Mouse (Mus musculus): Measurements from ENCODE around the gene Gga1. TPM values are rescaled to one million over a fixed set of nuclear protein-coding genes. Genes with fewer than 3 reads are reported as not detected.
"Not testable (repeated sequence)": the region's sequence is repeated elsewhere in the genome, so short reads cannot be mapped to it uniquely, and the experiment has no call there.

The Gga1 gene
- polyA plus RNA-seq, 1 experiment: 56.5 TPM

DNA sequence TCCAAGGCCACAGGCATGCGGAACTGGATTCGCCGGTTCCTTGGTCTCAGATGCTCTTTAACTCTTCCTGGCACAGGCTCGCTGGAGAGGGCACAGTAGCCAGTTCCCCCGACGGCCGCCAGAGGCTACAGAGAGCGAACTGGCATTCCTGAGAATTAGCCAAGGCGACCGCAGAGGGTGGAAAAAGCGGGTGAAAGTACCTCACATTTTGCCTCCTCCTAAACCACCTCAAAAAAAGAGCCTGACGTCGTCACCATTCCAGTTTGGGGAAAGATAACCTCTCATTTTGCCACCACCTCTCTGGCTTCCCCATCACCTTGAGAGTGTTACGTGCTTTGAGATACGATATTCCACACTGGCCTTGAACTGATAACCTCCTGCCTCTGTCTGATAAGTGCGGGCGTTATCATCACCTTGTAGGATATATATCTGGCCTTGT lies 713 bp upstream of the Gga1 start:
- no peaks in the 10 kb centered on the region for H3K27me3 ChIP-seq (replicated peaks; ENCODE audit: control insufficient read depth, insufficient read depth, low read length)
- peak overlapping the region; percentile 56 for H3K4me3 ChIP-seq (ENCODE audit: insufficient read depth, low read depth, low read length)
- peak; percentile 95 for DNase-seq
- WGBS: 2% methylated on average over 17 of the region's 17 CpGs
- H3K36me3 ChIP-seq (ENCODE audit: control insufficient read depth, insufficient read depth, low read length): no peaks in the 10 kb centered on the region
- TF ChIP-seq CTCF (conservative IDR thresholded peaks at IDR 0.05; ENCODE audit: insufficient read depth, insufficient read length, low read depth, low read length) (peak; percentile 77), POLR2A (IDR thresholded peaks at IDR 0.05; ENCODE audit: low read depth, low read length) (no peak)
- H3K27ac ChIP-seq (ENCODE audit: insufficient read depth, low read depth, low read length): peak overlapping the region; percentile 97
- peaks cover 4% of the 10 kb centered on the region; the same call in 1 of the 2 replicates for H3K4me1 ChIP-seq (ENCODE audit: control insufficient read depth, insufficient read depth, low read length)

DNA sequence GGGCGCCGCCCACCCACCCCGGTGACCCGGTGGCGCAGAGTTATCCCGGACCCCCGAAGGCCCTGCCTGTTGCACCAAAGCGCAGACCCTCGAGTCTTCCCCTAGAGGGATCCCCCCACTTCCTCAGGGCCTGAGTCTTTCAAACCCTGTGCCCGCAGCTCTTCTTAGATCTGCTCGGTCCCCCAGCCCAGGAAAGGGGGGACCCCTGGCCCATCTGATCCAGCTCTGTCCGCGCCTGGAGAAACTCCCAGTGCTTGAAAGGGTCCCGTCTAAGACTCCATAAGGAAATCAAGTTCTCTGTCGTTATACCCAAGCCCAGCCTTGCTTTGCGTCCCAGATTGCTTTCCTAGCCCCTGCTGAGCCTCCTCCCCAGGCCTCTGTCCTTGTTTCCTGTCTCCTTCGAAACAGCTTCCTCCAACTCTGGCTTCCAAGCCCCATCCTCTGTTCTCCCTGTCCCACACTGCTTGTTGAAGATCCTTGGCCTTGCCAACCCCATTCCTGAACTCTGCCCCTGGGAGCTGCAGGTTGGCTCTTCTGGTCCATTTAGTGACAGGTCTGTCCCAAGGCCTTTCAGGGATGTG lies 910 bp downstream of the Gga1 start:
- H3K27me3 ChIP-seq (replicated peaks; ENCODE audit: control insufficient read depth, insufficient read depth, low read length): no peaks in the 10 kb centered on the region
- peak overlapping the region; percentile 76 for H3K27ac ChIP-seq (ENCODE audit: insufficient read depth, low read depth, low read length)
- peaks cover 2% of the 10 kb centered on the region; the same call in 1 of the 2 replicates for H3K36me3 ChIP-seq (ENCODE audit: control insufficient read depth, insufficient read depth, low read length)
- DNase-seq: peak; percentile 46
- H3K4me1 ChIP-seq (ENCODE audit: control insufficient read depth, insufficient read depth, low read length): peaks cover 4% of the 10 kb centered on the region; the same call in 1 of the 2 replicates
- H3K4me3 ChIP-seq (ENCODE audit: insufficient read depth, low read depth, low read length): peak overlapping the region; percentile 56
- under 1% methylated on average over 17 of the region's 17 CpGs for WGBS
- TF ChIP-seq CTCF (conservative IDR thresholded peaks at IDR 0.05; ENCODE audit: insufficient read depth, insufficient read length, low read depth, low read length) (no peak), POLR2A (IDR thresholded peaks at IDR 0.05; ENCODE audit: low read depth, low read length) (no peak)

DNA sequence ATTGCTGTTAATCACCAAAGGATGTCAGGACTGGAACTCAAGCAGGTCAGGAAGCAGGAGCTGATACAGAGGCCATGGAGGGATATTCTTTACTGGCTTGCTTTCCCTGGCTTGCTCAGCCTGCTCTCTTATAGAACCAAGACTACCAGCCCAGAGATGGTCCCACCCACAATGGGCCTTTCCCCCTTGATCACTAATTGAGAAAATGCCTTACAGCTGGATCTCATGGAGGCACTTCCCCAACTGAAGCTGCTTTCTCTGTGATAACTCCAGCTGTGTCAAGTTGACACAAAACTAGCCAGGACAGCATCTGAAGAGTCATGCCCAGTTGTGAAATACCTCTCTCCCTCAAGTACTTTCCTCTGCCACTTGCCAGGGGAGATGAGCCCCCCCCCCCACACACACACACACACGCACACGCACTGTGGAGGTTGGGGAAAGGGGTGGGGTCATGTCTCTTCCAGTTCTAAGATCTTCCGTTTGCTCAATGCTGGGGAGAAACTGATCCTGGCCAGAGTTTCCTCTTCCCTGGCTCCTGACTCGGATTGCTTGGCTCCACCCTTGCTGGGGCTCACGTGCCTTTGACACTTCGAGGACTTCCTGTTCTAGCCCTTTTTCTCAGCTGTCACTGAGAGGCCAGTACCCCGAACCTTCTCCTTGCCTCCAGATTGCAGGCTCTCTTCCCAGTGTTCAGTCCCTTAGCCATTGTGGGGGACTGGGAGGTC lies 2.0 kb downstream of the Gga1 start:
- DNase-seq: peak; percentile 44
- not testable (repeated sequence) for H3K27ac ChIP-seq (ENCODE audit: insufficient read depth, low read depth, low read length); H3K36me3 ChIP-seq (ENCODE audit: control insufficient read depth, insufficient read depth, low read length)

DNA sequence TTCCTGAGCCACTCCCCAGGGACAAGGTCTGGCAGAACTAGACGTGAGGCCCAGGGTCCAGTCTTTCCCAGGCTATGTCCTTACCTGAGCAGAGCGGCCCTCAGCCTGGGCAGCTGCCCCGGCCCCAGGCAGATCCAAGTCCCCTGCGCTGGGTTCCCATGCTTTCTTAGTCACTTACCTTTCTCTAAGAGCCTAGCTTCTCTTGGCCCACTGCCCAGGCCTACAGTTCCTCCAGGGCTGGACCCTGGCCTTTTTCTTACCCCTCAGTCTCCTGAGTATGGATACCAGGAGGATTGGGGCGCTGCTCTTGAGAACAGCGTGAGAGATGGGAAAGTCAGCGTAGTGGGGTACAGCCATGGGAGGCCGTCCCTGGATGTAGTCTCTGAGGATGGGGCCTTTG lies 3.4 kb downstream of the Gga1 start:
- H3K36me3 ChIP-seq (ENCODE audit: control insufficient read depth, insufficient read depth, low read length): peaks cover 4% of the 10 kb centered on the region
- no peak overlapping the region for H3K4me3 ChIP-seq (ENCODE audit: insufficient read depth, low read depth, low read length)
- no peak overlapping the region for H3K27ac ChIP-seq (ENCODE audit: insufficient read depth, low read depth, low read length)
- peak; percentile 40 for DNase-seq
- WGBS: 71% methylated on average over 8 of the region's 8 CpGs
- TF ChIP-seq CTCF (conservative IDR thresholded peaks at IDR 0.05; ENCODE audit: insufficient read depth, insufficient read length, low read depth, low read length): no peak
- TF ChIP-seq POLR2A (IDR thresholded peaks at IDR 0.05; ENCODE audit: low read depth, low read length): no peak
- H3K27me3 ChIP-seq (replicated peaks; ENCODE audit: control insufficient read depth, insufficient read depth, low read length): no peaks in the 10 kb centered on the region
- H3K4me1 ChIP-seq (ENCODE audit: control insufficient read depth, insufficient read depth, low read length): peaks cover 4% of the 10 kb centered on the region; the same call in 1 of the 2 replicates

More for the DNA sequence above, 2.0 kb downstream of the Gga1 start:
- WGBS: 18% methylated on average over 7 of the region's 7 CpGs
- not testable (repeated sequence) for H3K27me3 ChIP-seq (replicated peaks; ENCODE audit: control insufficient read depth, insufficient read depth, low read length); H3K4me3 ChIP-seq (ENCODE audit: insufficient read depth, low read depth, low read length); H3K4me1 ChIP-seq (ENCODE audit: control insufficient read depth, insufficient read depth, low read length)

DNA sequence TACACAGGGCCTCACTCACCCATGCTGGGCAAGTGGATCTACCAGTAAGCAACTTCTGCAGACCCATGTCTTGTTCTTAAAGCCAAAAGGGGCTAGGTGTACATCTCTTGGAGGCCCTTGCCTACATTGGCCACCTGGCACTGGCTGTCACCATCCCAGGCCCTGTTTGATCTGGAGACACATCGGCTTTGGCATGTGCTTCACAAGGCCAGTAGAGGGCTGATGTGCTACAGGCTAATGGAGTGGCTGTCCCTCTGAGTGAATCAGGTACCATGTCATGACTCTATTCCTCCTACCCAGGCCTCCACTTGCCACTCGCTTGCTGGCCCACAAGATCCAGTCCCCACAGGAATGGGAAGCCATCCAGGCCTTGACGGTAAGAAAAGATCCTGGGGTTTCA lies 4.8 kb downstream of the Gga1 start:
- H3K27ac ChIP-seq (ENCODE audit: insufficient read depth, low read depth, low read length): no peak overlapping the region
- no peaks in the 10 kb centered on the region for H3K4me1 ChIP-seq (ENCODE audit: control insufficient read depth, insufficient read depth, low read length)
- no peaks in the 10 kb centered on the region for H3K27me3 ChIP-seq (replicated peaks; ENCODE audit: control insufficient read depth, insufficient read depth, low read length)
- H3K4me3 ChIP-seq (ENCODE audit: insufficient read depth, low read depth, low read length): no peak overlapping the region
- 87% methylated on average over 3 of the region's 3 CpGs for WGBS
- no peak for DNase-seq
- TF ChIP-seq POLR2A (IDR thresholded peaks at IDR 0.05; ENCODE audit: low read depth, low read length) (no peak), CTCF (conservative IDR thresholded peaks at IDR 0.05; ENCODE audit: insufficient read depth, insufficient read length, low read depth, low read length) (no peak)
- H3K36me3 ChIP-seq (ENCODE audit: control insufficient read depth, insufficient read depth, low read length): peaks cover 4% of the 10 kb centered on the region

DNA sequence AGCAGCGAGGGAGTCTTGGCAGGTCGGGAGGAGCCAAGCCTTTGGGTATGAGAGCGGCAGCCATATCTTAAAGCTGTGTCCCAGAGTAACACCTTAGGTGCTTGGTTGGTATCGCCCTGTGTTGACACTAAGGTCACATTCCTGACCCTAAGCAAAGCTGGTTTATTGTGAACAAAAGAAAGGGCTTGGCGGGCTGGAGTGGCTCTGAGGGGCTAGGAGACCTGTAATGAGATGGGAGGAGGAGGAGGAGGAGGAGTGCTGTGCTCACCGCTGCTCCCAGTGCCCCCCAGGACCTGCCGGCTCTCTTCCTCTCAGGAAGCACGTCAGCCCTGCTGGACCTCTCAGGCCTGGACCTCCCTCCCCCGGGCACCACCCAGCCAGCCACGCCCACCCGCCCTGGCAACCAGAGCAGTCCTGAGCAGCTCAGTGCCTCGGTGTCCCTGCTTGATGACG lies 12.4 kb downstream of the Gga1 start:
- no peaks in the 10 kb centered on the region for H3K27me3 ChIP-seq (replicated peaks; ENCODE audit: control insufficient read depth, insufficient read depth, low read length)
- no peak overlapping the region for H3K4me3 ChIP-seq (ENCODE audit: insufficient read depth, low read depth, low read length)
- DNase-seq: no peak
- peaks cover 1% of the 10 kb centered on the region for H3K36me3 ChIP-seq (ENCODE audit: control insufficient read depth, insufficient read depth, low read length)
- no peaks in the 10 kb centered on the region for H3K4me1 ChIP-seq (ENCODE audit: control insufficient read depth, insufficient read depth, low read length)
- WGBS: 51% methylated on average over 13 of the region's 13 CpGs
- no peak overlapping the region for H3K27ac ChIP-seq (ENCODE audit: insufficient read depth, low read depth, low read length)
- TF ChIP-seq POLR2A (IDR thresholded peaks at IDR 0.05; ENCODE audit: low read depth, low read length): no peak
- TF ChIP-seq CTCF (conservative IDR thresholded peaks at IDR 0.05; ENCODE audit: insufficient read depth, insufficient read length, low read depth, low read length): no peak

DNA sequence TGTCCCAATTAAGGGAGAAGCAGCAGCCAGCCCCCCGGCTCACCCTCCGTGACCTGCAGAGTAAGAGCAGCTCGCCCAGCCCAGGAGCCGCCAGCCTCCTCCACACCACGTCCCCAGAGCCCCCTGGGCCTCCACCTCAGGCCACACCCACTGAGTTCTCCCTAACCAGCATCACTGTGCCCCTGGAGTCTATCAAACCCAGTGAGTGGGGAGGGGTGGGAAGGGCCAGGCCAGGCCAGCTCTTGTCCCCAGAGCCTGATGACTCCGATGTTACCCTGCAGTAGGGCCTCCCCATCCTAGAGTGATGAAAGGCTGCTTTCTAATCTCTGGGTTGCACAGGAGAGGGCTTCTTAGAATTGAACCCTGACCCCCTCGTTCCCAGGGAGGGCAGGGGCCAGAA lies 15.4 kb downstream of the Gga1 start:
- Histone ChIP-seq H3K4me1 (ENCODE audit: control insufficient read depth, insufficient read depth, low read length) (no peaks in the 10 kb centered on the region), H3K27me3 (replicated peaks; ENCODE audit: control insufficient read depth, insufficient read depth, low read length) (no peaks in the 10 kb centered on the region), H3K36me3 (ENCODE audit: control insufficient read depth, insufficient read depth, low read length) (no peaks in the 10 kb centered on the region; the same call in none of the 2 replicates), H3K27ac (ENCODE audit: insufficient read depth, low read depth, low read length) (no peak overlapping the region), H3K4me3 (ENCODE audit: insufficient read depth, low read depth, low read length) (no peak overlapping the region)
- DNase-seq: no peak
- WGBS: 68% methylated on average over 7 of the region's 7 CpGs
- TF ChIP-seq CTCF (conservative IDR thresholded peaks at IDR 0.05; ENCODE audit: insufficient read depth, insufficient read length, low read depth, low read length) (no peak), POLR2A (IDR thresholded peaks at IDR 0.05; ENCODE audit: low read depth, low read length) (no peak)

Data from kidney, adult 2 months (tissue).